Mouse (Mus musculus): Measurements from ENCODE around the gene Zkscan5. TPM values are rescaled to one million over a fixed set of nuclear protein-coding genes. Genes with fewer than 3 reads are reported as not detected.

Gene Zkscan5
- polyA plus RNA-seq, 1 experiment from 2014 or later: 10.7 TPM

DNA sequence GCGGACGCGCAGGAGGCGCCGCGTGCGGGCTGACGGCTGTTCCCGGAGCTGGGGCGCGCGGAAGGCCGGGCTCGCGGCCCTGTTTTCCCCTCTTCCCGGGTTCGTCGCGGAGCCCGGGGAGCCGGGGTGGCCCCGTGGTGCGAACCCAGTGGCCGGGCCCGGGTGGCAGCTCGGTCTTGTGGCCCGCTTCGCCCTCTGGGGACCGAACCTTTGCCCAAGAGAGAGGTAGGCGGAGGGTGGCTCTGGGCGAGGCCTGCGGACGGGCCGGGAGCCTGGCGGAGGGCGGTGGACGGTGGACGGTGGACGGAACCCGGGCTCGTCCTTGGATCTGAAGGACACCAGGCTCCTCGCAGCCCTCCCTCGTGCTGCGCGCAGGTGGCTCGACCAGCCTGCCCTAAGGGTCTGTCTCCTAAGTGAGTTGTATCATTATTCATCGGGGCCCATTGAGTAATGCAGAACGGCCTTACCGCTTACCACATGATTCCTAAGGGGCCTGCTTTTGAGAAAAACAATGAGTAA is 27.6 kb downstream of the Zkscan5 start:
- under 1% methylated on average over 46 of the region's 49 CpGs for WGBS
- Histone ChIP-seq H3K4me1 (replicated peaks) (peaks cover 20% of the 10 kb centered on the region), H3K27ac (ENCODE audit: poor library complexity, severe bottlenecking) (peak overlapping the region; percentile 93), H3K9ac (peak overlapping the region; percentile 95), H3K9me3 (replicated peaks) (no peaks in the 10 kb centered on the region), H3K4me3 (peak overlapping the region; percentile 88), H3K27me3 (replicated peaks) (no peaks in the 10 kb centered on the region), H3K4me2 (peak overlapping the region; percentile 79), H3K36me3 (peaks cover 34% of the 10 kb centered on the region)
- peak; percentile 72 for ATAC-seq (ENCODE audit: insufficient number of reproducible peaks, low FRiP score)

DNA sequence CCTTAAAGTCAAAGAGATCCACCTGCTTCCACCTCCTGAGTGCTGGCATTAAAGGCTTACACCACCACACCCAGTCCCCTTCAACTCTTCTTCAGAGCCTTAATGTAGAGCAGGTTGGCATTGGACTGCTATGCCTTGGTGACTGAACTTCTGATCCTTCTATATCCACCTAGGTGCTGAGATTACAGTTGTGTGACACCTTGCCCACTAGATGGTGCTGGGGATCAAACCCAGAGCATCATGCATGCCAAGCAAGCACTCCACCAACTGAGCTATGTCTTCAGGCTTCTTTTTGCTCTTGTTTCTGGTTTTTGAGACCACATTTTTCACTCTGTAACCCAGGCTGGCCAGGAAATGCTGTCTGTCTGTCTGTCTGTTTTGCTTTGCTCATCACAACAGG is 30.3 kb downstream of the Zkscan5 start:
- H3K27ac ChIP-seq (ENCODE audit: poor library complexity, severe bottlenecking): no peak overlapping the region
- no peaks in the 10 kb centered on the region for H3K9me3 ChIP-seq (replicated peaks)
- peaks cover 57% of the 10 kb centered on the region for H3K36me3 ChIP-seq
- no peak overlapping the region for H3K4me3 ChIP-seq
- peaks cover 20% of the 10 kb centered on the region for H3K4me1 ChIP-seq (replicated peaks)
- no peak overlapping the region for H3K9ac ChIP-seq
- H3K27me3 ChIP-seq (replicated peaks): no peaks in the 10 kb centered on the region
- H3K4me2 ChIP-seq: no peak overlapping the region
- ATAC-seq (ENCODE audit: insufficient number of reproducible peaks, low FRiP score): no peak

DNA sequence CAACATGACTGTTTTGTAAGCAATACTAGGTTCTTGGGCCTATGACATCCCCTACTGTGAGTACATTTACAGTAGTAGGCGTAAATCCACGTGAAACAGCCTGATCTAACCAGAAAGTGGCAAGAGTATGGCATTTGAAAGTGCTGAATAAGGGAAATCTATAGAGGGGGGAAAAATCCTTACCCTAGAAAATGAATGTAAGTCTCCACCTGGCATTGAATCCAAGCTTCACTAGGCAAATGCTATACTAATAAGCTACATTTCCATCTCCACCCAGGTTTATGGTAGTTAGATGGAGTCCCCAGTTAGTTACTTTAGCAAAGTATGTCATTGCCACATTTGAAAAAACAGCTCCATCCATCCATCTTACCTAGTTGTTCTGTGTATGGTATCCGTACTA is 45.2 kb downstream of the Zkscan5 start:
- no peaks in the 10 kb centered on the region for H3K27me3 ChIP-seq (replicated peaks)
- ATAC-seq (ENCODE audit: insufficient number of reproducible peaks, low FRiP score): no peak
- H3K27ac ChIP-seq (ENCODE audit: poor library complexity, severe bottlenecking): no peak overlapping the region
- no peak overlapping the region for H3K4me2 ChIP-seq
- H3K4me1 ChIP-seq (replicated peaks): no peaks in the 10 kb centered on the region
- peaks cover 77% of the 10 kb centered on the region for H3K36me3 ChIP-seq
- 97% methylated on average over 3 of the region's 3 CpGs for WGBS
- no peak overlapping the region for H3K4me3 ChIP-seq
- no peak overlapping the region for H3K9ac ChIP-seq
- peaks cover 7% of the 10 kb centered on the region; the same call in 1 of the 2 replicates for H3K9me3 ChIP-seq (replicated peaks)

Other genes with a start within 250 kb of the Zkscan5 start
- 18.7 and 21.6 TPM in 2 replicates for gene Smurf1, start 238.7 kb upstream of the Zkscan5 start, polyA plus RNA-seq (2016; fragmentation: Nextera tagmentation; extraction: Ambion mirVana)
- not detected in 2 replicates for gene Gm4871, start 171.8 kb upstream of the Zkscan5 start, polyA plus RNA-seq (2016; fragmentation: Nextera tagmentation; extraction: Ambion mirVana)
- not detected in 2 replicates for gene 1700018F24Rik, start 161.6 kb upstream of the Zkscan5 start, polyA plus RNA-seq (2016; fragmentation: Nextera tagmentation; extraction: Ambion mirVana)
- gene Arpc1a, start 120.7 kb upstream of the Zkscan5 start, polyA plus RNA-seq (2016; fragmentation: Nextera tagmentation; extraction: Ambion mirVana): 101 and 105 TPM in 2 replicates
- gene Kpna7, start 120.5 kb upstream of the Zkscan5 start, polyA plus RNA-seq (2016; fragmentation: Nextera tagmentation; extraction: Ambion mirVana): not detected in 2 replicates
- 187 and 192 TPM in 2 replicates for gene Arpc1b, start 90.3 kb upstream of the Zkscan5 start, polyA plus RNA-seq (2016; fragmentation: Nextera tagmentation; extraction: Ambion mirVana)
- 71.8 and 78.5 TPM in 2 replicates for gene Pdap1, start 64.3 kb upstream of the Zkscan5 start, polyA plus RNA-seq (2016; fragmentation: Nextera tagmentation; extraction: Ambion mirVana)
- 140 and 151 TPM in 2 replicates for gene Bud31, start 64.2 kb upstream of the Zkscan5 start, polyA plus RNA-seq (2016; fragmentation: Nextera tagmentation; extraction: Ambion mirVana)
- 13.1 and 14.1 TPM in 2 replicates for gene Ptcd1, start 37.5 kb upstream of the Zkscan5 start, polyA plus RNA-seq (2016; fragmentation: Nextera tagmentation; extraction: Ambion mirVana)
- gene Cpsf4, start 37.3 kb upstream of the Zkscan5 start, polyA plus RNA-seq (2016; fragmentation: Nextera tagmentation; extraction: Ambion mirVana): 31.4 and 31.9 TPM in 2 replicates
- 997 and 1,021 TPM in 2 replicates for gene Atp5j2, start 12.5 kb upstream of the Zkscan5 start, polyA plus RNA-seq (2016; fragmentation: Nextera tagmentation; extraction: Ambion mirVana)
- gene Zkscan14, start 2.7 kb upstream of the Zkscan5 start, polyA plus RNA-seq (2016; fragmentation: Nextera tagmentation; extraction: Ambion mirVana): 6.5 and 6.6 TPM in 2 replicates
- gene Zfp655, start 27.2 kb downstream of the Zkscan5 start, polyA plus RNA-seq (2016; fragmentation: Nextera tagmentation; extraction: Ambion mirVana): 32.7 and 35.2 TPM in 2 replicates
- 0.37 and 0.49 TPM in 2 replicates for gene Zscan25, start 75.9 kb downstream of the Zkscan5 start, polyA plus RNA-seq (2016; fragmentation: Nextera tagmentation; extraction: Ambion mirVana)
- not detected in 2 replicates for gene Cyp3a57, start 140.7 kb downstream of the Zkscan5 start, polyA plus RNA-seq (2016; fragmentation: Nextera tagmentation; extraction: Ambion mirVana)